Mouse (Mus musculus): ENCODE measurements around the gene Olfr1352.
"Not testable (repeated sequence)": the region's sequence is repeated elsewhere in the genome, so short reads cannot be mapped to it uniquely, and the experiment has no call there.

Gene Olfr1352

DNA sequence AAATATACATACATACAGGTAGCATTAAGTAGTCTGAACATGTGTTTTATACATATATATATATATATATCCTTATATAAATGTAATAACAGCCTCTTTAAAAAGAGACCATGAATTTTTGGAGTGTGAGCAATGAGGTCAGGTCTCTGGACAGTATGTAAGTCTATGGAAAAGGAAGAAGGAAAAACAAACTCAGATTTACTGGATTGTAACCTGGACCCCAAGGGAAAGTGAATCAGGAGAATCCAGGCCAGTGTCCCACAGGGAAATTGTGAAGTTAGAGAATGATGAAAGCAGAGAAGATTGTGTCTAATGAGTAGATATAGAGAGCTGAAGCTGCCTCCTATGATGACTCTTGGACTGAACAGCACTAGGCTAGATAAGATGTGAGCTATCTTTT lies at the start of gene Olfr1352:
Olfr1352 (plus strand) TSS at position 301 of the 400 bp plus-strand sequence.
- no peak for DNase-seq (ENCODE audit: low read depth, low spot score)

DNA sequence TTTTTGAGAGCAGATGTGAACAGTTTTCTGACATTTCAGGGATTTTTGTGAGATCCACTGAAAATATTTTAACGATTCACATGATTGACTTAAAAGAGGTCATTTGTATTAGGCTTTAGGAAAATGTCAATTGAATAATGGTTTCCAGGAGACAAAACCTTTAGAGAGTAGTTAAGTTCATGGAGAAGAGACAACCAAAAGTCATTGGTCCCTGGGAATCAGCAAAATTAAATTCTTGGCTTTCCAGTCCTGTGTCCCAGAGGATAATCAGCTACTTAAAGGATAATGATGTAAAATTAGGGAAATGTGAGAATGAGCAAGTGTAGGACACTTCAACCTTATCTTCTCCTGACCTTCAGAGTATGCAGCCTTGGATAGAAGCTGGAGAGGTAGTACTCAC lies 30.5 kb upstream of the Olfr1352 start, which contains the start of gene Olfr8:
Olfr8 (plus strand) TSS at position 301 of the 400 bp plus-strand sequence.
- not testable (repeated sequence) for DNase-seq (ENCODE audit: low read depth, low spot score)

DNA sequence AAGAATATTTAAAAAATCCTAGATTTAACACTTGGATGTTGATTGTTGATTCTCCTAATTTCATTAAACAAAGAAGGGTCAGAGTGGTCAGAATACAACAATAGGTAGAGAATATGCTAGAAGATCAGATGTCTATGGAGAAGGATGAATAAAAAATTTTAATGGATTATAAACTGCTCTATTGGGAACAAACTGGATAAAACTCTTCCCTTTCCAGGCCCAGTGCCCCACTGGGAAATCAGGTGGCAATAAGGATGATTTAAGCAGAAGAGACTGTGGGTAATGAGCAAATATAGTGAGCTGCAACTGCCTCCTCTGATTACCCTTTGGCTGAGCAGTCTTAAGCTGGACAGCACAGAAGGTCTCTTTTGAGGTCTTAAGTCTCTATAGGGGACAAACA lies 17.8 kb upstream of the Olfr1352 start, which contains the start of gene Olfr1353:
Olfr1353 (plus strand) TSS at position 301 of the 400 bp plus-strand sequence.
- not testable (repeated sequence) for DNase-seq (ENCODE audit: low read depth, low spot score)

- DNase-seq (ENCODE audit: low read depth, low spot score): no peak
Observed at GRCm38 (mm10) chr10:79012172-79012571, 31.3 kb downstream of the Olfr1352 start, which contains the start of gene Olfr1351. Olfr1351 (plus strand) TSS chr10:79012472.

DNA sequence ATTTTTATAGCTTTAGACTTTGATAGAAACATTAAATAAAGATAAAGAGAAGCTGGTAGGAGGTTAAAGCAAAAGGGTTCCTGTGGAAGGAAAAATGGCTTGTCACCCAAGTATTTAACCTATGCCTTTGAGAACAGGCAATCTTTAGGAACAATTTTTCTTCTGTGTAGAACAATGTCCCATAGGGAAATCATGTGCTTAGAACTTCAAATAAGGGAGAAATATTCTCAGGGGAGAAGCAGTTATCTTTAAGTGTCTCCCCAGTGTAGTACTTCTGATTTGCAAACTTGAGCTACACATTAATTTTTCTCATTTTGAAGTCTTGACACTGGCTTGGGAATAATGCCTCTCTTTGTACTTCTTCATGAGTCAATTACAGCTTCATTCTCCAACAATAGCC lies 47.6 kb downstream of the Olfr1352 start, which contains the start of gene Olfr57:
Olfr57 (plus strand) TSS at position 301 of the 400 bp plus-strand sequence.
- DNase-seq (ENCODE audit: low read depth, low spot score): no peak

Measured in retina, postnatal 7 days (tissue).